Mouse (Mus musculus) small intestine, adult 2 months (tissue): ENCODE measurements around the gene Klhl2.

Source experiments
- CTCF ChIP-seq: fragments of 200-500 bp; IDR thresholded peaks from 2 replicates; pipeline ENCODE4 v1.5.1; 2012; ENCODE audit warnings: low read depth, mild to moderate bottlenecking, control low read depth, inconsistent platforms, low read length, moderate library complexity, mixed read lengths; ENCODE audit not compliant: insufficient replicate concordance, insufficient read length; ENCODE audit errors: extremely low read depth
- POLR2A ChIP-seq: fragments of 200-500 bp; IDR thresholded peaks from 2 replicates; pipeline ENCODE4 v1.6.1; 2012; ENCODE audit warnings: low read depth, mild to moderate bottlenecking, control low read depth, inconsistent platforms, low read length, moderate library complexity

DNA sequence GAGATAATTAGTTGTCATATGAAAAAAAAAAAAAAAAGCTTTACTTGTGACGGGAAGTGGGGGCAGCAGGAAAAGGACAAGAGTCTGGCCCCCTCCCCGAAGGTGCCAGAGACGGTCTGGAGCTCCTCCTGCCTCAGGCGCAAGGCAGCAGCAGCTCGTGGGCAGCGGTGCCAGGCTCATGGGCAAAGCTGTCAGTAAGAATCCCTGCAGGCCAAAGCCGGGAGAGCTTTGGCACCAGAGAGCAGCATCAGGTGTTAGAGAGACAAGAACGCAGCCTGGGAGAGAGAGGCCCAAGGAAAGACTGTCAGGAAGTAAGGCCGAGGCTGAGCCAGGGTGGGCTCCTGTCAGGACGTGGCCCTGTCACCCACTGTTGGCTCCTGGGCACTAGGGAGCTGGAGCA is 22.5 kb downstream of the Klhl2 start:
- TF ChIP-seq POLR2A (no peak), CTCF (no peak)
